Mouse (Mus musculus): ENCODE results near the gene Kirrel2. TPM values are rescaled to one million over a fixed set of nuclear protein-coding genes. Genes with fewer than 3 reads are reported as not detected.

Gene Kirrel2
- polyA plus RNA-seq, 1 experiment: not detected

- H3K79me2 ChIP-seq (ENCODE audit: control insufficient read depth, insufficient read depth): no peaks in the 10 kb centered on the region
- no peak overlapping the region for H3K4me2 ChIP-seq (ENCODE audit: low read depth)
- no peak for TF ChIP-seq CEBPB (IDR thresholded peaks at IDR 0.05; ENCODE audit: insufficient read depth, poor library complexity, severe bottlenecking)
- no peak for TF ChIP-seq MAX (IDR thresholded peaks at IDR 0.05; ENCODE audit: low read depth)
- no peak for TF ChIP-seq REST (IDR thresholded peaks at IDR 0.05; ENCODE audit: insufficient read depth, insufficient read length)
- TF ChIP-seq SRF (IDR thresholded peaks at IDR 0.05; ENCODE audit: control insufficient read depth, insufficient read length, low read depth): no peak
- no peak for TF ChIP-seq MYOD1 (IDR thresholded peaks at IDR 0.05; ENCODE audit: control insufficient read depth in 1 of 3, insufficient read length in 2 of 3, low read depth in 2 of 3)
- no peak for TF ChIP-seq TCF12 (IDR thresholded peaks at IDR 0.05; ENCODE audit: insufficient read depth, poor library complexity, severe bottlenecking)
- TF ChIP-seq TCF3 (IDR thresholded peaks at IDR 0.05; ENCODE audit: insufficient read length, low read depth): no peak
- no peaks in the 10 kb centered on the region for H3K36me3 ChIP-seq (ENCODE audit: control insufficient read depth, insufficient read depth)
- H3K27me3 ChIP-seq (ENCODE audit: control insufficient read depth, insufficient read depth, insufficient read length): peaks cover 69% of the 10 kb centered on the region
- H3ac ChIP-seq (ENCODE audit: control insufficient read depth, insufficient read length): no peak overlapping the region
- no peak overlapping the region for H3K4me3 ChIP-seq
These were observed 34.3 kb downstream of the Kirrel2 start for GRCm38 (mm10) chr7:30423071-30423641.

GRCm38 (mm10) chr7:30422560-30422959 lies 34.9 kb downstream of the Kirrel2 start:
- Histone ChIP-seq H3K4me3 (no peak overlapping the region), H3K27me3 (ENCODE audit: control insufficient read depth, insufficient read depth, insufficient read length) (peaks cover 69% of the 10 kb centered on the region), H3K79me2 (ENCODE audit: control insufficient read depth, insufficient read depth) (no peaks in the 10 kb centered on the region), H3ac (ENCODE audit: control insufficient read depth, insufficient read length) (no peak overlapping the region), H3K36me3 (ENCODE audit: control insufficient read depth, insufficient read depth) (no peaks in the 10 kb centered on the region), H3K4me2 (ENCODE audit: low read depth) (peak overlapping the region; percentile 45)
- TF ChIP-seq TCF3 (IDR thresholded peaks at IDR 0.05; ENCODE audit: insufficient read length, low read depth) (no peak), MYOG (IDR thresholded peaks at IDR 0.05; ENCODE audit: control insufficient read depth in 1 of 3, insufficient read depth in 1 of 3, insufficient read length in 2 of 3, low read depth in 2 of 3) (no peak), MYOD1 (IDR thresholded peaks at IDR 0.05; ENCODE audit: control insufficient read depth in 1 of 3, insufficient read length in 2 of 3, low read depth in 2 of 3) (no peak)

GRCm38 (mm10) chr7:30421890-30422435 lies 35.5 kb downstream of the Kirrel2 start:
- no peak for TF ChIP-seq TCF3 (IDR thresholded peaks at IDR 0.05; ENCODE audit: insufficient read length, low read depth)
- no peak for TF ChIP-seq USF1 (IDR thresholded peaks at IDR 0.05; ENCODE audit: low read depth)
- no peak for TF ChIP-seq MYOG (IDR thresholded peaks at IDR 0.05; ENCODE audit: control insufficient read depth in 1 of 3, insufficient read depth in 1 of 3, insufficient read length in 2 of 3, low read depth in 2 of 3)
- TF ChIP-seq CEBPB (IDR thresholded peaks at IDR 0.05; ENCODE audit: insufficient read depth, poor library complexity, severe bottlenecking): no peak
- no peak for TF ChIP-seq REST (IDR thresholded peaks at IDR 0.05; ENCODE audit: insufficient read depth, insufficient read length)
- TF ChIP-seq POLR2AphosphoS2 (IDR thresholded peaks at IDR 0.05; ENCODE audit: insufficient read length, low read depth): no peak
- TF ChIP-seq POLR2A (IDR thresholded peaks at IDR 0.05; ENCODE audit: insufficient read length, low read depth): no peak
- no peak for TF ChIP-seq SRF (IDR thresholded peaks at IDR 0.05; ENCODE audit: control insufficient read depth, insufficient read length, low read depth)
- TF ChIP-seq MYOD1 (IDR thresholded peaks at IDR 0.05; ENCODE audit: control insufficient read depth in 1 of 3, insufficient read length in 2 of 3, low read depth in 2 of 3): no peak
- TF ChIP-seq TCF12 (IDR thresholded peaks at IDR 0.05; ENCODE audit: insufficient read depth, poor library complexity, severe bottlenecking): no peak
- no peak for TF ChIP-seq E2F4 (IDR thresholded peaks at IDR 0.05; ENCODE audit: insufficient read depth)
- TF ChIP-seq MAX (IDR thresholded peaks at IDR 0.05; ENCODE audit: low read depth): no peak
- no peaks in the 10 kb centered on the region for H3K79me2 ChIP-seq (ENCODE audit: control insufficient read depth, insufficient read depth)
- H3K4me3 ChIP-seq: no peak overlapping the region

DNA sequence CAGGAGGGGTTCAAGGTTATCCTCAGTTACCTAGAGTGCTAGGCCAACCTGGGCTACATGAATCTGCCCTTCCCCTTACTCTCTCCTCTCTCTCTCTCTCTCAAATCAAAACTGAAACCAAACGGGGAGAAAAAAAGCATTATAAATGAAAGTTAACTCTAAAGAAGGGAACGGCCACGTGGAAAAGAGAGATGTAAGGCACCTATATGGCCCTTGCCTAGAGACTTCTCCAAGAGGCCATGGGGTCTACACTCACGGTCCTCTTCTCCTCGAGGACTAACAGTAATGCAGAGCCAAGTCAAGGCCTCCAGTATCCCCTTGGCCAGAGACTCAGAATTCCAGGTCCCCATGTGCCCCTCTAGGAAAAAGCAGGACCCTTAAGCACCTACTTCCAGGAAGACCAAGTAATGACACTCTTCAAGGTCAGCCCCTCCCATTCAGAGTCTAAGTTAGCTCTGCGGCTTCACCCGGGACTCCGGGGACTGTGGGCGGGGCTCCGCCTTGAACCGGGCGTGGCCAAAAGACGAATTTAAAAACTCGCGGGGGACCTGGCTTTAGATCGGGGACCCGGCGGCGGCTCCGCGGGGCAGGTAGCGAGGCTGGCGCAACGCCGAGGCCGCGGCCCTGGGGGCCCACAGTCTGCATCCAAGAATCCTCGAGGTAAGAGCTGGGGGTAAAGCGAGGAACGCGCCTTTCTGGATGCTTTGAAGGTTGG lies 36.2 kb downstream of the Kirrel2 start, which contains the start of gene Nfkbid:
Nfkbid (plus strand) TSS at position 558 of the 715 bp plus-strand sequence.
- Histone ChIP-seq H3K79me2 (ENCODE audit: control insufficient read depth, insufficient read depth) (no peaks in the 10 kb centered on the region), H3K36me3 (ENCODE audit: control insufficient read depth, insufficient read depth) (no peaks in the 10 kb centered on the region), H3K4me3 (no peak within 1 kb of the TSS), H3K27me3 (ENCODE audit: control insufficient read depth, insufficient read depth, insufficient read length) (peaks cover 58% of the 10 kb centered on the region), H3K4me2 (ENCODE audit: low read depth) (peak within 1 kb of the TSS; percentile 45), H3ac (ENCODE audit: control insufficient read depth, insufficient read length) (no peak within 1 kb of the TSS)
- TF ChIP-seq MYOD1 (IDR thresholded peaks at IDR 0.05; ENCODE audit: control insufficient read depth in 1 of 3, insufficient read length in 2 of 3, low read depth in 2 of 3) (no peak), MAX (IDR thresholded peaks at IDR 0.05; ENCODE audit: low read depth) (no peak), USF1 (IDR thresholded peaks at IDR 0.05; ENCODE audit: low read depth) (no peak), TCF12 (IDR thresholded peaks at IDR 0.05; ENCODE audit: insufficient read depth, poor library complexity, severe bottlenecking) (no peak), SRF (IDR thresholded peaks at IDR 0.05; ENCODE audit: control insufficient read depth, insufficient read length, low read depth) (no peak), CEBPB (IDR thresholded peaks at IDR 0.05; ENCODE audit: insufficient read depth, poor library complexity, severe bottlenecking) (no peak), POLR2AphosphoS2 (IDR thresholded peaks at IDR 0.05; ENCODE audit: insufficient read length, low read depth) (no peak), E2F4 (IDR thresholded peaks at IDR 0.05; ENCODE audit: insufficient read depth) (no peak), REST (IDR thresholded peaks at IDR 0.05; ENCODE audit: insufficient read depth, insufficient read length) (no peak), POLR2A (IDR thresholded peaks at IDR 0.05; ENCODE audit: insufficient read length, low read depth) (no peak), MYOG (IDR thresholded peaks at IDR 0.05; ENCODE audit: control insufficient read depth in 1 of 3, insufficient read depth in 1 of 3, insufficient read length in 2 of 3, low read depth in 2 of 3) (no peak), TCF3 (IDR thresholded peaks at IDR 0.05; ENCODE audit: insufficient read length, low read depth) (no peak)

More at GRCm38 (mm10) chr7:30421890-30422435, 35.5 kb downstream of the Kirrel2 start:
- H3K36me3 ChIP-seq (ENCODE audit: control insufficient read depth, insufficient read depth): no peaks in the 10 kb centered on the region
- H3K27me3 ChIP-seq (ENCODE audit: control insufficient read depth, insufficient read depth, insufficient read length): peaks cover 63% of the 10 kb centered on the region
- no peak overlapping the region for H3ac ChIP-seq (ENCODE audit: control insufficient read depth, insufficient read length)
- peak overlapping the region; percentile 45 for H3K4me2 ChIP-seq (ENCODE audit: low read depth)

Data from myocyte (in vitro differentiated cells).